Mouse (Mus musculus) limb, embryonic 11.5 days (tissue): Measurements from ENCODE around the gene Papss1. TPM values are rescaled to one million over a fixed set of nuclear protein-coding genes. Genes with fewer than 3 reads are reported as not detected.

Source experiments
- ATAC-seq: fragments of 200-750 bp; cut with Nextera tagmentation; 2 replicates; pipeline ENCODE4 v1.8.0; 2017; ENCODE audit warnings: low read depth; ENCODE audit not compliant: insufficient number of reproducible peaks, low FRiP score, low TSS enrichment
- DNase-seq: peaks from one replicate; pipeline ENCODE4 v3.0.0-alpha.2; 2015; ENCODE audit warnings: low spot score
- H3K27ac ChIP-seq: fragments of 300-500 bp; sonication (generic); replicated peaks from 2 replicates; pipeline ENCODE4 v1.5.1; 2014; ENCODE audit warnings: low read depth, mild to moderate bottlenecking, low read length
- H3K27me3 ChIP-seq: fragments of 300-500 bp; sonication (generic); 2 replicates; pipeline ENCODE4 v1.6.1; 2014; ENCODE audit warnings: mild to moderate bottlenecking, low read length, mixed read lengths; ENCODE audit not compliant: control insufficient read depth, insufficient read depth
- H3K36me3 ChIP-seq: fragments of 300-500 bp; sonication (generic); 2 replicates; pipeline ENCODE4 v1.6.1; 2014; ENCODE audit warnings: mild to moderate bottlenecking, low read length, moderate library complexity, mixed read lengths; ENCODE audit not compliant: control insufficient read depth, insufficient read depth
- H3K4me1 ChIP-seq: fragments of 300-500 bp; sonication (generic); 2 replicates; pipeline ENCODE4 v1.6.1; 2014; ENCODE audit warnings: low read length, mixed read lengths; ENCODE audit not compliant: control insufficient read depth, insufficient read depth
- H3K4me2 ChIP-seq: fragments of 300-500 bp; sonication (generic); 2 replicates; pipeline ENCODE4 v1.6.1; 2014; ENCODE audit warnings: low read depth, mild to moderate bottlenecking, moderate library complexity; ENCODE audit not compliant: severe bottlenecking
- H3K4me3 ChIP-seq: fragments of 300-500 bp; sonication (generic); 2 replicates; pipeline ENCODE4 v1.5.1; 2014; ENCODE audit warnings: low read depth, low read length
- H3K9ac ChIP-seq: fragments of 300-500 bp; sonication (generic); 2 replicates; pipeline ENCODE4 v1.6.1; 2014; ENCODE audit warnings: mild to moderate bottlenecking, low read length
- H3K9me3 ChIP-seq: fragments of 300-500 bp; sonication (generic); 2 replicates; pipeline ENCODE4 v1.6.1; 2016; ENCODE audit warnings: low read length; ENCODE audit not compliant: control insufficient read depth
- WGBS: fragments of 180-500 bp; shearing (Covaris S2); extraction: QIAGEN DNeasy Blood & Tissue Kit; methylation state at CpG from one replicate; pipeline ENCODE4 v1.1.7; 2014; 5-methylcytosine and 5-hydroxymethylcytosine counted together
- polyA plus RNA-seq: library from polyadenylated mRNA; unstranded; fragments of >200 nt; fragmentation: Nextera tagmentation; extraction: Ambion mirVana; gene quantifications from 2 replicates; pipeline ENCODE4 v1.2.1, GENCODE M21; 2014

The Papss1 gene
- polyA plus RNA-seq, 1 experiment from 2014 or later = 107 TPM

DNA sequence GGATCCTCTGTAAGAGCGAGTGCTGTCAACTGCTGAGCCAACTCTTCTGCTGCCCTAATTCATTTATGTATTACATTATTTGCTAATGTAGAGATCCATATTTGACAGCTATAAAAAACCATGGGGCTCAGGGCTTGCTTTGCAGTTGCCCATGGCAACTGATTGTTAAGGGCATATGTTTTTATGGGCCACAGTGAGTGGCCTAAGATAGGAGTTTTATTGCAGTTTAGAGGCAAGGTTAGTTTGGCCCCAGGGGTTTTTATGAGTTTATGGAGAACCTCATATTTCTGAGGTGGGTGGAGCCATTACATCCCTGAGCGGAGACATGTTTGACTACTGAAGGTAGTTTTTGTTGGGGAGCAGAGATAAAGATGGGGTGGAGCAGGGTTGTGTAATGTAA is 1.7 kb downstream of the Papss1 start:
- Histone ChIP-seq H3K9ac (no peak overlapping the region), H3K4me1 (peaks cover 10% of the 10 kb centered on the region; the same call in 1 of the 2 replicates), H3K27ac (no peak overlapping the region), H3K27me3 (no peaks in the 10 kb centered on the region), H3K4me3 (peak overlapping the region; percentile 78; the same call in 1 of the 2 replicates), H3K9me3 (no peaks in the 10 kb centered on the region), H3K36me3 (no peaks in the 10 kb centered on the region), H3K4me2 (peak overlapping the region; percentile 55)
- DNase-seq = no peak
- WGBS = 72% methylated on average over 2 of the region's 2 CpGs
- no peak for ATAC-seq

DNA sequence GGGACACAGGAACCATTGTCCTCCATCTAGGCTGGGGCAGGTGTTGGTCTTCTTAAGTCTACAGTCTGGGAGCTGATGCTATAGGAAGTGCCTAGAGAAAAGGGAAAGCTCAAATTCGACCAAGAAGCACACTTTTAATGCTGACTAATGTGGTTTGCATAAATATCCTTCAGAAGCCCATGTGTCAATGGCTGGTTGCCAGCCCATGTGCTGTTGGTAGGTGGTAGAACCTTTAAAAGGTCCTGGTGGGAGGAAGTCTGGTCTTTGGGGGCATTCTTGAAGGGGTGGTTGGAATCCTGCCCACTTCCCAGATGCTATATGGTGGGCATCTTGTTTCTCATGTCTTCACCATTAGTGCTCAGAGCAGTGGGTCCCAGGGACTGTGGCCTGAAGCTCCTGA is 5.9 kb downstream of the Papss1 start:
- Histone ChIP-seq H3K9ac (no peak overlapping the region), H3K27me3 (no peaks in the 10 kb centered on the region), H3K4me2 (no peak overlapping the region), H3K9me3 (no peaks in the 10 kb centered on the region), H3K27ac (no peak overlapping the region), H3K4me1 (peaks cover 7% of the 10 kb centered on the region; the same call in 1 of the 2 replicates), H3K4me3 (no peak overlapping the region), H3K36me3 (no peaks in the 10 kb centered on the region)
- DNase-seq (no peak), ATAC-seq (no peak)
- 68% methylated on average over 1 of the region's 1 CpGs for WGBS

DNA sequence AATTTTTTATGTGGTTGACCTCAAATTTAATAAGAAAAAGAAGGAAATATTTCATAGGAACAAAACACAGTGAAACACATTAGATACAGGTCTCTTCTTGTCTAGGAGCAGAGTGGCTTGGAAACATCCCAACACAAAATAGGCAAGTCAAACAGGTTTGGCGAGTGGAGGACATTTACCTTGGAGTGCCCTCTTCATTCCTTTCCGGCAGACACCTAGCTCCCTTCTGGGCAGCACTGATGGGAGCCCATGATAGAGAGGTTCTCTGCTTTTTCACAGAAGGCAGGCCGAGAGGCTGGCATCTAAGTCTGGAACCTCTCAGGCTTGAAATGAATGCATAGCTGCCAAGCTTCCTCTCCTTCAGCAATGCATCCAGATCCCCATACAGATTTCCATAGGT is 9.0 kb downstream of the Papss1 start:
- no peak overlapping the region for H3K27ac ChIP-seq
- ATAC-seq = no peak
- DNase-seq = no peak
- no peak overlapping the region for H3K4me3 ChIP-seq
- no peaks in the 10 kb centered on the region for H3K4me1 ChIP-seq
- no peaks in the 10 kb centered on the region for H3K36me3 ChIP-seq
- no peak overlapping the region for H3K9ac ChIP-seq
- 78% methylated on average over 3 of the region's 3 CpGs for WGBS
- H3K9me3 ChIP-seq = no peaks in the 10 kb centered on the region
- H3K4me2 ChIP-seq = no peak overlapping the region
- no peaks in the 10 kb centered on the region for H3K27me3 ChIP-seq

GRCm38 (mm10) chr3:131578434-131579104 is 14.0 kb downstream of the Papss1 start:
- H3K27ac ChIP-seq = no peak overlapping the region
- H3K9me3 ChIP-seq = no peaks in the 10 kb centered on the region
- no peaks in the 10 kb centered on the region for H3K27me3 ChIP-seq
- H3K4me3 ChIP-seq = no peak overlapping the region
- WGBS = 93% methylated on average over 7 of the region's 7 CpGs
- ATAC-seq = no peak
- DNase-seq = no peak
- H3K9ac ChIP-seq = no peak overlapping the region
- H3K4me2 ChIP-seq = no peak overlapping the region
- no peaks in the 10 kb centered on the region for H3K4me1 ChIP-seq
- 0 out of 2 replicates have a peak, but pooled peaks cover 2% of the 10 kb centered on the region for H3K36me3 ChIP-seq

DNA sequence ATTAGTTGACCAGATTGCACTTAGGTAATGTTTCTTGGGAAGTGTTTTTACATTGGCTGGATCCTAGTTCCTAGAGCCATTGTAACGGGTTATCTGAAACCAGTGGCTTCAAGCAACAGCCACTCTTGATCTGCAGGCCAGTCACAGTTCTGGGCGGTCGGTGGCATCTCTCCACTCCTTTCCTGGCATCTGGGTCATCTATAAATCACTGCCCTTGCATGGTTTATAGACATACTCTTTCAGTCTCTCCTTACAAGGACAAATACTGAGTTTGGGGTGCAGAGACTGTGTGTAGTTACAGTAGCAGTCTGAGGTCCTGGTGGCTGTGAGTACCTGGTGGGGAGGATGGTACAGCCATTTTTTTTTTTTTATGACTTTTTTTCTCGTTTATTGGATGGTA is 15.5 kb downstream of the Papss1 start:
- H3K9ac ChIP-seq = no peak overlapping the region
- no peaks in the 10 kb centered on the region for H3K4me1 ChIP-seq
- no peak overlapping the region for H3K4me3 ChIP-seq
- peaks cover 4% of the 10 kb centered on the region; the same call in 1 of the 2 replicates for H3K36me3 ChIP-seq
- H3K27ac ChIP-seq = no peak overlapping the region
- WGBS = 89% methylated on average over 4 of the region's 4 CpGs
- DNase-seq = no peak
- H3K4me2 ChIP-seq = no peak overlapping the region
- H3K9me3 ChIP-seq = no peaks in the 10 kb centered on the region
- ATAC-seq = no peak
- H3K27me3 ChIP-seq = no peaks in the 10 kb centered on the region

DNA sequence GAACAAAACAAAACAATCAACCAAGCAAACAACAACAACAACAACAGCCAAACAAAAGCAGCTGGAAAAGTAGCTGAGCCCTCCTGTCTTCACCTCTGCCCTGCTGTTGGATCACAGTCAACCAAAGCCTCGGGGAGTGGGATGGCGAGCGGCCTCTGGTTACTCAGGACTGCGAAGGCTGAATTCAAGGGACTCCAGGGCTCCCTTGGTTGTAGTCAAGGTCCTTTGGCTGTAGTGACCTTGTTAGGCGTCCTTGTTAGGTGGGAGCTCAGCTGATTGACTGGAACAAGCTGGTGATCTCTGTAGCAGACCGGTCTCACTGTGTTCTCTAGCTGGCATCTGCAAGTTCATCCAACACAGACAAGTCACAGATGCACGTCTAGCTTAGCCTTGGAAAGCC is 16.5 kb downstream of the Papss1 start:
- Histone ChIP-seq H3K4me3 (no peak overlapping the region), H3K36me3 (peaks cover 4% of the 10 kb centered on the region; the same call in 1 of the 2 replicates), H3K27me3 (no peaks in the 10 kb centered on the region), H3K9ac (no peak overlapping the region), H3K4me1 (no peaks in the 10 kb centered on the region), H3K27ac (no peak overlapping the region), H3K9me3 (no peaks in the 10 kb centered on the region), H3K4me2 (no peak overlapping the region)
- DNase-seq (no peak), ATAC-seq (no peak)
- WGBS = 93% methylated on average over 7 of the region's 7 CpGs

DNA sequence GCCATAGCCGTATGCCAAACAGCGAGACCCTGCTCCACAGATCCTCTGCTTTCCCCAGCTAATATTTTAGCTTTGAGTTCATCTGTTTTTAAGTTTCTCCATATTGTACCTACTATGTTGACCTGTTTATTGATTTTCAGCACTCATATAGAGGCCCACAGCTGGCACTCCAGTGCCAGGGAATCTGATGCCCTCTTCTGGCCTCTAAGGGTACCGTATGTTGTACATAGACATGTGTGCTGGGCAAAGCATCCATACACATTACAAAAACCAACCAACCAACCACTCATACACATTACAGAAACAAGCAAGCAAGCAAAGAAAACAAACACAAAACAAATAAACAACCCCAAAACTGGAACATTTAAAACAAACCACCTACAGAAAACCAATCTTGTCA is 22.2 kb downstream of the Papss1 start:
- Histone ChIP-seq H3K4me3 (no peak overlapping the region), H3K36me3 (peaks cover 13% of the 10 kb centered on the region), H3K27me3 (no peaks in the 10 kb centered on the region), H3K4me1 (no peaks in the 10 kb centered on the region), H3K4me2 (no peak overlapping the region), H3K27ac (no peak overlapping the region), H3K9ac (no peak overlapping the region), H3K9me3 (no peaks in the 10 kb centered on the region)
- DNase-seq = no peak
- no peak for ATAC-seq
- WGBS = 95% methylated on average over 3 of the region's 3 CpGs

- Histone ChIP-seq H3K27ac (no peak overlapping the region), H3K4me2 (no peak overlapping the region), H3K9me3 (no peaks in the 10 kb centered on the region), H3K36me3 (peaks cover 11% of the 10 kb centered on the region), H3K4me1 (no peaks in the 10 kb centered on the region), H3K4me3 (no peak overlapping the region), H3K27me3 (no peaks in the 10 kb centered on the region), H3K9ac (no peak overlapping the region)
- ATAC-seq (no peak), DNase-seq (no peak)
- WGBS = 94% methylated on average over 10 of the region's 10 CpGs
Measured at GRCm38 (mm10) chr3:131587959-131588358, 23.4 kb downstream of the Papss1 start.
